9 mouse cellular contexts compared by ENCODE assay signal in the genomic region with DNA sequence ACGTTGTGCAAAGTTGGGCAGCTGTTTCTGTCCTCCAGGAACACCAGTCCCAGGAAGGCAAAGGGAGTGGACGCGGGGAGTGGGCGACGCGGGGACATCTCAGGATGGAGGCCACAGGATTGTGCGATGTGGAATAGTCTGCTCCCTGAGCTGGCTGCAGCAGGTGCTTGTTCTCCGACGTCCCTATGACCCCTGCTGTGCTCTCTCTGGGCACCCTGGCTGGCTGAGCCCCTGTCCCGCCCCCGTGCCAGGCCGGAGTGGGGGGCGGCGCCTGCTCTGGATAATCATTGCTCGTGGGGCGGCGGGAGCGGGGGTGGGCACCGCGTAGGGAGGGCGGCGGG. TPM values are rescaled to one million over a fixed set of nuclear protein-coding genes. Genes with fewer than 3 reads are reported as not detected.
DNase-seq lines count a peak whose midpoint lies in the region; ATAC-seq and TF ChIP-seq lines count a peak whose summit lies in the region.
"Had no signal": no experiment of that assay in that cellular context is flagged by ENCODE, and none has a peak within 500 bp of the region (broad histone marks: within the 10 kb centered on the region; RNA-seq: fewer than 3 reads in every experiment).

A gene (plus strand): TSS at position 280 of the 341 bp plus-strand sequence.

- H3K9me3 ChIP-seq in heart, embryonic 10.5 days = no peaks in the 10 kb centered on the region
- H3K9me3 ChIP-seq in ES-E14 (ENCODE audit: control insufficient read depth, insufficient read depth, low read depth, low read length) = no peaks in the 10 kb centered on the region
- H3K9me3 ChIP-seq in hindbrain, embryonic 10.5 days = no peaks in the 10 kb centered on the region
- no peaks in the 10 kb centered on the region for H3K9me3 ChIP-seq in liver, embryonic 12.5 days (replicated peaks)

- WGBS in heart, embryonic 10.5 days = 2% methylated on average over 19 of the region's 22 CpGs
- WGBS in hindbrain, embryonic 10.5 days = 3% methylated on average over 22 of the region's 22 CpGs
- 5% methylated on average over 22 of the region's 22 CpGs for WGBS in liver, embryonic 12.5 days (ENCODE audit: insufficient replicate concordance)

- intact Hi-C loops in left cerebral cortex, postnatal 25 days (cut with DNase I) = loop anchor here (5.0 kb wide), 1 partner anchor 135 kb away; no protein-coding TSS in a partner anchor

- peak within 1 kb of the TSS; percentile 64 for H3K4me2 ChIP-seq in liver, embryonic 12.5 days

- H3K9ac ChIP-seq in ES-E14 (ENCODE audit: insufficient read depth, low read depth, low read length, poor library complexity, severe bottlenecking) = peak within 1 kb of the TSS; percentile 9; the same call in 1 of the 2 replicates
- 0 out of 2 replicates have a peak within 1 kb of the TSS, but pooled peaks have one; percentile 19 for H3K9ac ChIP-seq in liver, embryonic 12.5 days

- H3K27ac ChIP-seq in heart, embryonic 10.5 days = peak within 1 kb of the TSS; percentile 77
- no peak within 1 kb of the TSS for H3K27ac ChIP-seq in ES-E14 (ENCODE audit: insufficient read depth, low read depth, low read length, poor library complexity, severe bottlenecking)
- peak within 1 kb of the TSS; percentile 72 for H3K27ac ChIP-seq in hindbrain, embryonic 10.5 days
- H3K27ac ChIP-seq in liver, embryonic 12.5 days = no peak within 1 kb of the TSS

- in situ Hi-C loops in ES-E14 (cut with MboI; ENCODE audit: low sequenced_read_pairs in 2 of 2, unreplicated experiment in 2 of 2) = no loop called here

- no peak for ATAC-seq in liver, embryonic 12.5 days

- H3K4me3 ChIP-seq in heart, embryonic 10.5 days = peak within 1 kb of the TSS; percentile 67
- peak within 1 kb of the TSS; percentile 57 to 66 for H3K4me3 ChIP-seq in ES-E14 (ENCODE audit: insufficient read depth in 1 of 2, low read depth in 1 of 2, low read length in 2 of 2, poor library complexity in 1 of 2, severe bottlenecking in 1 of 2)
- H3K4me3 ChIP-seq in hindbrain, embryonic 10.5 days = peak within 1 kb of the TSS; percentile 59
- peak within 1 kb of the TSS; percentile 47 for H3K4me3 ChIP-seq in liver, embryonic 12.5 days

- H3K36me3 ChIP-seq in heart, embryonic 10.5 days = no peaks in the 10 kb centered on the region
- H3K36me3 ChIP-seq in ES-E14 (ENCODE audit: control insufficient read depth, insufficient read depth, low read length, poor library complexity, severe bottlenecking) = no peaks in the 10 kb centered on the region
- H3K36me3 ChIP-seq in hindbrain, embryonic 10.5 days = no peaks in the 10 kb centered on the region
- H3K36me3 ChIP-seq in liver, embryonic 12.5 days = no peaks in the 10 kb centered on the region

- DNase-seq in heart, embryonic 10.5 days (ENCODE audit: low spot score) = no peak
- DNase-seq in heart, adult 18-20 months = no peak
- no peak for DNase-seq in ES-E14 (ENCODE audit: low read depth, low spot score)
- peak; percentile 10 for DNase-seq in hindbrain, embryonic 10.5 days (ENCODE audit: low spot score)
- DNase-seq in spleen, postnatal 14 days (ENCODE audit: low spot score in 2 of 2) = no peak
- DNase-seq in layer of hippocampus, postnatal 25 days (ENCODE audit: extremely low spot score in 1 of 2, low spot score in 1 of 2) = no peak
- no peak for DNase-seq in left cerebral cortex, postnatal 25 days (ENCODE audit: low spot score in 2 of 2)

- H3K4me1 ChIP-seq in heart, embryonic 10.5 days = peaks cover 17% of the 10 kb centered on the region
- H3K4me1 ChIP-seq in ES-E14 (ENCODE audit: control insufficient read depth in 2 of 2, insufficient read depth in 2 of 2, low read length in 2 of 2, poor library complexity in 1 of 2) = peaks cover 0 to 5% of the 10 kb centered on the region in 2 experiments; a peak in 1 of 4 replicates
- peaks cover 15% of the 10 kb centered on the region for H3K4me1 ChIP-seq in hindbrain, embryonic 10.5 days (replicated peaks)
- 0 out of 2 replicates have a peak, but pooled peaks cover 5% of the 10 kb centered on the region for H3K4me1 ChIP-seq in liver, embryonic 12.5 days

- H3K27me3 ChIP-seq in heart, embryonic 10.5 days (ENCODE audit: insufficient read depth, poor library complexity, severe bottlenecking) = peaks cover 58% of the 10 kb centered on the region
- H3K27me3 ChIP-seq in hindbrain, embryonic 10.5 days (ENCODE audit: insufficient read depth, poor library complexity, severe bottlenecking) = peaks cover 55% of the 10 kb centered on the region
- H3K27me3 ChIP-seq in liver, embryonic 12.5 days (replicated peaks) = peaks cover 47% of the 10 kb centered on the region

TF ChIP-seq in ES-E14, 5 proteins besides CTCF, POLR2A, EP300 and RAD21:
- TF ChIP-seq ZNF384 (IDR thresholded peaks at IDR 0.05; ENCODE audit: low read depth, low read length) (no peak), CHD2 (IDR thresholded peaks at IDR 0.05; ENCODE audit: low read depth, low read length) (no peak), MAFK (IDR thresholded peaks at IDR 0.05; ENCODE audit: insufficient read depth, low read depth, low read length) (no peak), ZC3H11A (IDR thresholded peaks at IDR 0.05; ENCODE audit: borderline replicate concordance, low read depth, low read length) (no peak), HCFC1 (IDR thresholded peaks at IDR 0.05; ENCODE audit: borderline replicate concordance, insufficient read depth, low read length) (no peak)

RNA-seq across cellular contexts. Expression of the gene that starts here (rescaled TPM):
- 0.10 and 0.18 TPM in 2 replicates for polyA plus RNA-seq in heart, embryonic 10.5 days (2016; fragmentation: Nextera tagmentation; extraction: Ambion mirVana)
- total RNA-seq in heart, adult 18-20 months (2021) = under 1 TPM in 1 of 2 experiments, not detected in 1; 0.05 TPM
- 0.09 TPM in 1 of 2 replicates, not detected in the other for total RNA-seq in ES-E14 (2012; rRNA removed)
- polyA plus RNA-seq in hindbrain, embryonic 10.5 days (2016; fragmentation: Nextera tagmentation; extraction: Ambion mirVana) = not detected in 2 replicates
- 0.06 TPM in 1 of 2 replicates, not detected in the other for polyA plus RNA-seq in liver, embryonic 12.5 days (2016; fragmentation: Nextera tagmentation; extraction: Ambion mirVana)
- total RNA-seq in layer of hippocampus, postnatal 25 days (2021) = 1 to 10 TPM; 8.3 to 8.9 TPM
- 1 to 10 TPM; 3.2 to 5.6 TPM for total RNA-seq in left cerebral cortex, postnatal 25 days (2021)
- total RNA-seq: common myeloid progenitor, adult 5-6 weeks had no signal

Comparison
In these comparisons a context has a peak if more than half of its experiments do, and no peak if none do; other contexts are left out.
1. Peak in DNase-seq, H3K4me3 ChIP-seq and H3K27ac ChIP-seq in hindbrain, embryonic 10.5 days; RNA of the gene not detected or under 1 TPM.